Mouse (Mus musculus) testis, postnatal 10 days (tissue): ENCODE measurements around the gene Nasp.
A peak's percentile ranks its signal among the peaks of the same experiment; 100 is the strongest.

Source experiments
- DNase-seq: peaks from one replicate; pipeline ENCODE4 v3.0.0; 2021; ENCODE audit warnings: low spot score

Gene Nasp

GRCm38 (mm10) chr4:116635197-116635596 lies 7.5 kb upstream of the Nasp start:
- no peak for DNase-seq

- DNase-seq: peak; percentile 92
Observed at GRCm38 (mm10) chr4:116627359-116627716, 403 bp downstream of the Nasp start.

- DNase-seq: peak; percentile 93
Observed at GRCm38 (mm10) chr4:116626658-116627358, 933 bp downstream of the Nasp start.

- no peak for DNase-seq
Observed at GRCm38 (mm10) chr4:116624831-116625230, 2.9 kb downstream of the Nasp start.

- DNase-seq: no peak
Observed at GRCm38 (mm10) chr4:116615237-116615636, 12.5 kb downstream of the Nasp start.

GRCm38 (mm10) chr4:116612621-116613020 lies 15.1 kb downstream of the Nasp start:
- DNase-seq: no peak

GRCm38 (mm10) chr4:116596978-116597881 lies 30.5 kb downstream of the Nasp start:
- DNase-seq: peak; percentile 88

- no peak for DNase-seq
Observed at GRCm38 (mm10) chr4:116596379-116596778, 31.4 kb downstream of the Nasp start, which contains the start of gene Ccdc17. TSS of gene Ccdc17 (plus strand) at chr4:116596654.

- DNase-seq: no peak
Observed at GRCm38 (mm10) chr4:116595793-116596192, 31.9 kb downstream of the Nasp start.

GRCm38 (mm10) chr4:116558151-116558882 lies 69.4 kb downstream of the Nasp start:
- DNase-seq: no peak

- DNase-seq: peak; percentile 98
Observed at GRCm38 (mm10) chr4:116557306-116558121, 70.2 kb downstream of the Nasp start, which contains the start of gene Gpbp1l1. TSS of gene Gpbp1l1 (plus strand) at chr4:116557658.

- DNase-seq: peak; percentile 94
Observed at GRCm38 (mm10) chr4:116556561-116557305, 71.0 kb downstream of the Nasp start.

- DNase-seq: peak; percentile 76
Observed at GRCm38 (mm10) chr4:116555413-116556300, 72.1 kb downstream of the Nasp start, which contains the start of gene Tmem69. TSS of gene Tmem69 (minus strand) at chr4:116555936.

- no peak for DNase-seq
Observed at GRCm38 (mm10) chr4:116553035-116553434, 74.7 kb downstream of the Nasp start.
